Mouse (Mus musculus) spleen, adult 18-20 months (tissue): ENCODE results near the gene Pdlim1.
A peak's percentile ranks its signal among the peaks of the same experiment; 100 is the strongest.

Experiments
- DNase-seq, 2 experiments: peaks; one replicate each; pipeline ENCODE4 v3.0.0; 2022; ENCODE audit warnings: mixed read lengths in 2 of 2

Pdlim1 gene

DNA sequence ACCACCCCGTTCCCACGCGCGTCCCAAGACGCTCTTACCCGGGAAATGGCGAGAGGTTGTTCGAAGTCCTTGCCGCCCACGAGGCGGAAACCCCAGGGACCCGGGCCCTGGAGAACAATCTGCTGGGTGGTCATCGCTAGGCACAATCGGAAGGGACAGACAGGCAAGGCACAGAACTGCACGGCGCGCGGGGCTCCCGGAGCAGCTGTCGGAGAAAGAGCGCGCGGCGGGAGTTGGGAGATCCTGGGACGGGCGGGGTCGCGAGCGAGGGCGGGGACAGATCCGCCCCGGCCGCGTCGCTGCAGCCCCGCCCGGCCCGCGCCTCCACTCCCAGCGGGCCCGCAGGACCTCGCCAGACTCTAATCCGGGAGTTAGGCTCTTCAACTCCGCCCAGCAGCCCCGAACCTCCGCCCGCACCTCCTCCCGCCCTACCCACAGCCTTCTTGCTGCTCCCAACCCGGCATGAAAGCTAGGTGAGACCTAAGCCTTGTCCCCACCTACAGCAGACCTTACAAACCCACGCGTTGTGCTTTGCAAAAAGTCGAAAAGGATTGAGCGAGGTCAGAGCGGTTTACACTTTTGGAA lies at the start of gene Pdlim1:
Gene Pdlim1 (minus strand): TSS at position 535 of the 585 bp plus-strand sequence.
- DNase-seq: peak; percentile 43 to 62

DNA sequence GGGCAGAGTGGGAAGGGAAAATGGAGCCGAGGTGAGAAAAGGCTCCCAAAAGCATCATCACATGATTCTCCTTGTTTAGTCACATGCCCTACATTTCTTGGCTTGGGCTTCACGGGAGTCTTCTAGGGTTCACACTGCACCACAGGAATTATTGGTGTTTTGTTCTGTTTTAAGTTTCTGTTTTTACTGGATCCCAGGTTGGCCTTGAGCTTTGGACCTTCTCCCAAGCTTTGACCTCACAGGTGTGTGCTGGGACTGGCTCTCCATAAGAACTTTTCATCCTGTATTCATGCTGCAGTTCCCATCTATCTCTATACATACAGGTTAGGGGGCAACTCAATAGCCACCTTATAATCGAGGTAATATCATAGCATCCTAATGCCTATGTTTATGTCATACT lies 47.6 kb upstream of the Pdlim1 start:
- DNase-seq: no peak

- DNase-seq: no peak
Observed at GRCm38 (mm10) chr19:40318511-40318910, 46.9 kb upstream of the Pdlim1 start.

DNA sequence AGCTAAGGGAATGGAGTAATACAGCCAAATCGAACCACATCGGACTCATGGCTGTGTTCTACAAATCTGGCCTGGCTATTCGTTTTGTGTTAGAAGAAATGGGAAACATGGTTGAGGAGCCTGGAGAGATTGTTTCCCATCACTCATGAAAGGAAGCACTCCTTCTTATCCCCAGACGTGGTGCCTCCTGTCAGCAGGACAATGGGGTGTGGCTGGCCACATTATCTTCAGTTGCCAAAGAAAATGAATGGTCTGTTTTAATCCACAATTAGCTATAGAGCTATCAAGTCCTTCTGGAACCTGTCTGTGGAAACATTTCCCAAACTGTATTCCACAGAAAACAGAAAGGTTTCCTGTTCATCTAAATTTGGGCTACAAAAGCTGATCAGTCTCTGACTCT lies 45.4 kb upstream of the Pdlim1 start:
- DNase-seq: no peak

DNA sequence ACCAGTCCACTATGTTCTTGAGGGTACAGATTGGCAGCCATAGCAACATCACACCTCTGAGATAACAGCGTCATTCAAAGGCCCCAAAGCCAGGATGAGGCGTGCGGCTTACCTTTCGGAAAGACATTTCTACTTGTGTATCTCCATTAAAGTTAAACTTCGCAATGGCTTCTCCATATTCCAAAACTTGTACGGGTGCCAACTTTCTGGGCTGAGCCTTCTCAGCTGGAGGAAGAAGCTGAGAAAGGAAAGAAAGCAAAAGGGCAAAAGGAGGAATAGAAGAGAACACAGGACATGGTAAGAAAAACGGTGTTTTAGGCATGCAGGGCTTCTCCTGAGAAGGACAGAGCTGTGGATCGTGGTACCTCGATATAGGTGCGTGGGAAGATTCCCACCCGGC lies 42.6 kb upstream of the Pdlim1 start:
- DNase-seq: no peak

- no peak for DNase-seq
Observed at GRCm38 (mm10) chr19:40311631-40312030, 40.0 kb upstream of the Pdlim1 start.

DNA sequence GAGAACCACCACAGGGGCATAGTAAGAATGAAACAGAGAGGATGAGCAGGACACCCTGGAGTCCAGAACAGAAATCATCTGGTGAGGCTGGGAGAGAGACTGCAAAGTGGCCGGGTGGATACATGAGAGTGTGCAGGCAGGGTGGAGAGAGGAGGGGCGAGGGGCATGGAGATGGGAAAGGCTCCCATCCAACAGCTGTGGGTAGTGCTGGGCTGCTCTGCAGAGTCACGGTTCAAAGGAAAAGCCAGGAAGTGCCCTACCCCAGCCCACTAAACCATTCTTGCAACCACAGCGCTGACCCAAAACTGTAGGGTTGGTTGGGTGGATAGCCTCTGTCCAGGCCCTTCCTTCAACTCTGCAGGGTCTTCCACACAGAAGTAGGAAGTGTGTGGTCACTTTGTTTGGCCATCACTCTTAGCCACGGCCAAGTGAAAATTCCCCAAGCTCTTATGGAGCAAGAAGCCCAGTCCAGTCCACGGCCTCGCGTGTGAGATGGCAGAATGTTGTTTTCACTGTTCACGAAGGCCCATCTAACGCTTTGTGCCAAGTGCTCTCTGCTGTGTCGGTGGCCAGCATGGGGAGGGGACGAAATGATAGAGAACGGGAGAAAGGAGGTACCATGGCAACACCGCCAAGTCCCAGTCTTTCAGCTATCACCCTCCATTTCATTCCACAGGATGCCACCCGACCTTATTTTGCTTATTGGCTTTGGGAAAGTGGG lies 38.9 kb upstream of the Pdlim1 start:
- no peak for DNase-seq

- DNase-seq: no peak
Observed at GRCm38 (mm10) chr19:40309911-40310310, 38.3 kb upstream of the Pdlim1 start.

- DNase-seq: no peak
Observed at GRCm38 (mm10) chr19:40307550-40307949, 35.9 kb upstream of the Pdlim1 start.

DNA sequence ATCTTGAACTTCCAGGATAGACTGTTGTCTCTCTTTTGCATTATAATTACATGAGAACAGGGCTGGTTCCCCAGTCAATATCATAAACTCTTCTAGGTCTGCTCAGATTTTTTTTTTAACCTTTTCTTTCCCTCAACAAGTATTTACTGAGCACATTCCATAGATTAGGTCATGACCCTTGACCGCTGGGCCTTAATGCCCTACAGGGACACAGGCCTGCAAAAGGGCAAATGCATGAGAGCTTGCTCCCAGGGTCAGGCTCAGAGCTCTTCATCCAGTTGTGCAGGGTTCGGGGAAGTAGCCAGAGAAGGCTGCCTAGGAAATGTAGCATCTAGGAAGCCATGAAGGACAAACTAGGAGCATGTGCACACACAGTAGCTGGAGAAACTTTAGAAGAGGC lies 35.0 kb upstream of the Pdlim1 start:
- DNase-seq: no peak

DNA sequence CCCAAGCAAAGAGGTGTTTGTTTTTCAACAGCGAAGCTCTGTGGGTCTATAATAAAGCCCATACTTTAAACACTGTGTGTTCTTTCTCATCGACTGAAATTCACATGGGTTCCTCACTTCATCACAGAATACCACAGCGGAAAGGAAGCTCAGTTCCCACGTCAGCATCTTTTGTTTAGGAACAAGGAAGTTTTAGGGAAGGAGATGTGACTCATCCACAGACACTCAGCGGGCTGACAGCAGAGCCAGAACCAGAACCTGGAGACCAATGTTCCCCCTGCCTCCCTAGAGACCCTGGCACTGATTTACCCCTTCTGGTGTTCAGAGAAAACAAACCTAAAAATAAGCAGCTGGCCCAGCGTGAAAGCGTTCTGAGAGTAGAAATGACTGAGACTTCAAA lies 33.8 kb upstream of the Pdlim1 start:
- no peak for DNase-seq

DNA sequence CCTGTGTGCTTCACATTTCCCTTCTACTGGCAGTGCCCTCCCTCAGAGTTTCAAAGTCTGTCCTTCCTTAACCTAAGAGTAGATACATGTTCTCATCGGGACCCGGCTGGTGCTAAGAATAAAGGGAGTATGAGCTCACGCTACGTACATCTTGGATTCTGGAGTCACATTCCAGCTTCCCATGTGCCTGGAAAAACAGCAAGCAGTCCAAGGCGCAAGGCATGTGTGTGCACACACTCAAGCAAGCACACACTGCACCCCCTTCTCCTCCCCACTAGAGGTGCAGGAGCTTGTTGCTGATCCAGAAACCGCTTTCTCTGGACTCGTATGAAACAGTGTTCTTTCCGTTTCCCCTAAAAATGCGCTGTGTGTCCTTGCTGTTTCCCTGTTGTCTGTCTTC lies 31.3 kb upstream of the Pdlim1 start:
- no peak for DNase-seq

GRCm38 (mm10) chr19:40302477-40302876 lies 30.8 kb upstream of the Pdlim1 start:
- DNase-seq: no peak

DNA sequence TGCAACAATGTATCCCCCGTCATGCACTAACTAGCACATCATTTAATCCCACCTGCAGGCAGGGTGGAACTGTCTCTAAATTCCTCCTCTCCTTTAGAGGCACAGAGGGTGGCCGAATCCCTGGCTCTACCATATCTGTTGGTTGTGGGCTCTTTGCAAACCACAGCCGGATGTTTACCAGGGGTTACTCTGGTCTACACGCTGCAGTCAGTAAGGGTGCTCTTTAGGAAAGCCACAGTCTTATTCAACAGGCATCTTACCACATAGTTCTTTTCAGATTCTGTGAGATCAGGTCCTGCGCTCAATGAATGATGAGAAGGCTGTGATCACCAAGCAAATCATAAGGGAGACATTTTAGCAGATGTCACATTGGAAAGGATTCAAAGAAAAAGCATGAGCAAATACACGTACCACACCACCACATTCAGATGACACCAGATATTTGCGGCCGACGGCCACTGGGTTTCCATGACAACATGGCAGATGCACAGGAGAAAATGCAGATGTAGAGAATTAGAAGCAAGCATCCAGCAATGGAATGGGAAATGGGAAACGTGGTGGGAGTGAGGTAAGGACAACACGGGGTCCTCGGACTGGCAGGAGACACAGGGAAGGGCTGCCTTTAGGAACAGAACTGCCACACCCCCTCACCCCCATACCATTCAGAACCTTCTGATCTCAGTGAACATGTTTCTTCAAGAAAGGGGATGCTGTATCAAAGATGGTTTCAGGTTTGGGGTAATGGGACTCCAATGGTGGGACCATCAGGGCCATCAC lies 28.5 kb upstream of the Pdlim1 start:
- no peak for DNase-seq

DNA sequence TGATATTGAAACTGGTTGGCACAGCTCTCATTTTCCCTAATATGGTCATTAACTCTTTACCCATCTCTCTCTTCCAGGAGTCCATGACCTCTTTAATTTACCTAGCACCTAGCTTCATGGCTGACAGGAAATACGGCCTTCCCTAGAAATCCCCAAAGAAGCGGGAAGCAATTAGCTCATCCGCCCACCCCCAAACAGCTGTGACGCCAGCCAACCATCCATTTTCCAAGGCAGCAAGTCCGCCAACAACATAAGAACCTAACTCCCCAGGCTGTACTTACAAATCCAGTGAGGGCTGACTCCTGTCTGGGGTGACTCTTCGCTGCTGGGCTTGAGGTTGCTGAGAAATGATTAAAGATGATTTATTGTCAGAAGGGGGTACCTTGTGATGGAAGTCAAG lies 27.5 kb upstream of the Pdlim1 start:
- DNase-seq: no peak

GRCm38 (mm10) chr19:40298574-40298973 lies 26.9 kb upstream of the Pdlim1 start:
- no peak for DNase-seq

DNA sequence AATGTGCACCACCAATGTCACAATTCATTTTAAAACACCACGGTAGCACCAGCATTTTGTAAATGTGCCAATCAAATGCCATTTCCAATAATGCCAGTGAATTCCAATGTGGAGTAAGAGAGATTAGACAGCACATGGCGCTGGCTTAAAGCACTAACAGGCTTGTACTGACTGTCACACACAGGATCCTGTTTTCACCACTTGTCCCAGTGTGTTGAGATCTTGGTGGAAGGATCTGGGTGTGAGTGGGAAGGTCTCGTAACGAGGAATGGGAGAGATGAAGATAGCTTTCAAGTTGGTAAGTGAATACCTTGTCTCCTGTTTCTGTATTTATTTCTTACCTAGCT lies 26.1 kb upstream of the Pdlim1 start:
- no peak for DNase-seq

DNA sequence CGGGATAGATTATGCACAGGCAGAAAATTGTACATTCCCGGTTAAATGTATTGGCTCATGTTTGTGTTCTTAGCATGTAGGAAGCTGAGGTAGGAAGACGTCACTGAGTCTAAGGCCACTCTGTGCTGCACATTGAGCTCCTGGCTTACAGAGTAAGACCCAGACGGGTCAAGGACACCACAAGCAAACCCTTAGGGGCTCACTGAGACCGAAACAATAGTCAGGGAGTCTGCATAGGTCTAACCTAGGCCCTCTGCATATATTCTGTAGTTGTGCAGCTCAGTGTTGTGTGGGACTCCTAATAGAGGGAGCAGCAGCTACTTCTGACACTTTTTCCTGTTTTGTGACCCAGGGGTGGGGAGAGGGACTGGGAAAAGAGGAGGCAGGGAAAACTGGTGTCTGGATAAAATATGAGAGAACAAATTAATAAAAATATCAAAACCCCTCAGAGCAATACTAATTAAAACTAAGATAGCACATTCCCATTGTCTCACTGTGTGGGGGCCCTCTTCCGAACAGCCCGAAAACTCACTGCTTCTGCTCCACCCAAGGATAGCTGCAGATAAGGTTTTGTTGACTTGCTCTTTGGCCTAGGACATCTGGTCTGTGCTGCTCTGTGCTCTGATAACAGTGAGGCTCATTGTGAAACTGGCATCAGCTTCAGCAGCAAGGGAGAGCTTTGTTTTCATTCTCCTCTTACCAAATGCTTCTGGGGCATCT lies 25.6 kb upstream of the Pdlim1 start:
- DNase-seq: no peak

- DNase-seq: no peak
Observed at GRCm38 (mm10) chr19:40294231-40294630, 22.6 kb upstream of the Pdlim1 start.

GRCm38 (mm10) chr19:40293791-40294190 lies 22.1 kb upstream of the Pdlim1 start:
- no peak for DNase-seq

DNA sequence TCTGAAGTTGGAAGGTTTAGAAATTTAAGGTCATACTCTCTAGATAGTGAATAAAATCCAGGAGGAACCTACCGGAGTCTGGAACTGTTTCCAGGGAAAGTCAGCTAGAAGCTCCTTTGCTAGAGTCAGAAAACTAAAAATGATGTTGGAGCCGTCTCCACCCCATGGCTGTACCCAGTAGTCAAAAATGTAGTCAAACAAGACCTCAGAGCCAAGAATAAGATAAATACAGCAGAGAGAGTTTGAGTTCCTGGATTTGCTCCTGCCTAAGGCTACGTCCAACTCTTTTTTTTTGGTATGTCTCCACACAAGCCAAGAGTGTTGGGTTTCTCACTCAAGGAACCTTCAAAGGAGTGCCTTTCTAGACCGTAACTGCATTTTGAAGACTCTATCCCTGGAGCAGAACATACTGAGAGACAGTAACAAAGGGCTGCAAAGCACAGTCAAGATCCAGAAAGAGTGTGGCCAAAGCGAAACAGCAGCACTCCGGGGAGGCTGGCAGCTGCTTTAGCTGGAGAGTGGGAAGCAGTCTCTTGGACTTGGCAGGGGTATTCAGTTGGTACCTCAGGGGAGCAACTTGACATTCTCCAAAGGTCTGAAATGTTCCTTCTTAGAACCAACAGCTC lies 18.6 kb upstream of the Pdlim1 start:
- DNase-seq: no peak

GRCm38 (mm10) chr19:40288415-40288814 lies 16.8 kb upstream of the Pdlim1 start:
- no peak for DNase-seq

DNA sequence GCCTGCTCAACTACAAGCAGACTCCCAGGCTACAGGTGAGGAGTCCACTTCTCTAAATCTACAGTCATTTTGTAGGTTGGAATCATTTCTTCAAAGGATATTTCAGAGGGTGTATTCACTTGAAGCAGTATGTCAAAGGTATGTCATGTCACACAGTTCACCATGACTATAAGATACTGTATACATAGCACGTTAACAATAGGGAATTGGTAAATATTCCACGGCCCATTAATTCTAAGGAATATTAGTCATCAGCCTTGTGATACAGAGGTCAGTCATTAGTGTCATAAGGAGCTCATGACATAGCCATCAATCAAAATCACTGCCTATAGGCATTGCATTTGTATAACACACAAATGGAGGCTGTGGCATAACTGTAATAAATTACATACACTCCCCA lies 13.1 kb upstream of the Pdlim1 start:
- DNase-seq: no peak
